Mouse (Mus musculus) limb, embryonic 11.5 days (tissue): ENCODE results near the gene 1520401A03Rik. TPM values are rescaled to one million over a fixed set of nuclear protein-coding genes. Genes with fewer than 3 reads are reported as not detected.

Source experiments
- ATAC-seq: fragments of 200-750 bp; cut with Nextera tagmentation; 2 replicates; pipeline ENCODE4 v1.8.0; 2017; ENCODE audit warnings: low read depth; ENCODE audit not compliant: insufficient number of reproducible peaks, low FRiP score, low TSS enrichment
- DNase-seq: peaks from one replicate; pipeline ENCODE4 v3.0.0-alpha.2; 2015; ENCODE audit warnings: low spot score
- H3K27ac ChIP-seq: fragments of 300-500 bp; sonication (generic); replicated peaks from 2 replicates; pipeline ENCODE4 v1.5.1; 2014; ENCODE audit warnings: low read depth, mild to moderate bottlenecking, low read length
- H3K27me3 ChIP-seq: fragments of 300-500 bp; sonication (generic); 2 replicates; pipeline ENCODE4 v1.6.1; 2014; ENCODE audit warnings: mild to moderate bottlenecking, low read length, mixed read lengths; ENCODE audit not compliant: control insufficient read depth, insufficient read depth
- H3K36me3 ChIP-seq: fragments of 300-500 bp; sonication (generic); 2 replicates; pipeline ENCODE4 v1.6.1; 2014; ENCODE audit warnings: mild to moderate bottlenecking, low read length, moderate library complexity, mixed read lengths; ENCODE audit not compliant: control insufficient read depth, insufficient read depth
- H3K4me1 ChIP-seq: fragments of 300-500 bp; sonication (generic); 2 replicates; pipeline ENCODE4 v1.6.1; 2014; ENCODE audit warnings: low read length, mixed read lengths; ENCODE audit not compliant: control insufficient read depth, insufficient read depth
- H3K4me2 ChIP-seq: fragments of 300-500 bp; sonication (generic); 2 replicates; pipeline ENCODE4 v1.6.1; 2014; ENCODE audit warnings: low read depth, mild to moderate bottlenecking, moderate library complexity; ENCODE audit not compliant: severe bottlenecking
- H3K4me3 ChIP-seq: fragments of 300-500 bp; sonication (generic); 2 replicates; pipeline ENCODE4 v1.5.1; 2014; ENCODE audit warnings: low read depth, low read length
- H3K9ac ChIP-seq: fragments of 300-500 bp; sonication (generic); 2 replicates; pipeline ENCODE4 v1.6.1; 2014; ENCODE audit warnings: mild to moderate bottlenecking, low read length
- H3K9me3 ChIP-seq: fragments of 300-500 bp; sonication (generic); 2 replicates; pipeline ENCODE4 v1.6.1; 2016; ENCODE audit warnings: low read length; ENCODE audit not compliant: control insufficient read depth
- WGBS: fragments of 180-500 bp; shearing (Covaris S2); extraction: QIAGEN DNeasy Blood & Tissue Kit; methylation state at CpG from one replicate; pipeline ENCODE4 v1.1.7; 2014; 5-methylcytosine and 5-hydroxymethylcytosine counted together
- polyA plus RNA-seq: library from polyadenylated mRNA; unstranded; fragments of >200 nt; fragmentation: Nextera tagmentation; extraction: Ambion mirVana; gene quantifications from 2 replicates; pipeline ENCODE4 v1.2.1, GENCODE M21; 2014

Gene 1520401A03Rik
- polyA plus RNA-seq, 1 experiment from 2014 or later: 0.13 TPM

DNA sequence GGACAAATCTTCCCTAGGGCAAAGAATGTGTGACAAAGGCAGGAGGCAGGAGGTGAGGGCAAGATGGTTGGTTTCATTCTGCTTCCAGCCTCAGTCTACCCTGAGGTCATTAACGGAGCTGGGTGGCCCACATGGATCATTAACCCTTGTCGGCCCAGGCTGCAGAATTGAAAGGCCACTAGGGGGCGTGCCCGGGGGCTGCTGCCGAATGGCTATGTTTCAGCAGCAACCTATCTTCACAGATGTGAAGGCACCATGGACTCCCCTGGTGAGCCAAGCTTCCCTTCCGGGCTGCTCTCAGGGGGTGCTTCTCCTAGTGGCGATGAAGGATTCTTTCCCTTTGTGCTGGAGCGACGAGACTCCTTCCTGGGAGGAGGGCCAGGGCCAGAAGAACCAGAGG, 61.1 kb downstream of the 1520401A03Rik start:
- DNase-seq: peak; percentile 47
- no peak overlapping the region for H3K9ac ChIP-seq
- whole genome bisulfite sequencing: 4% methylated on average over 9 of the region's 9 CpGs

GRCm38 (mm10) chr17:23660876-23661200, 61.7 kb downstream of the 1520401A03Rik start:
- H3K9ac ChIP-seq: no peak overlapping the region
- no peaks in the 10 kb centered on the region for H3K36me3 ChIP-seq
- H3K9me3 ChIP-seq: no peaks in the 10 kb centered on the region
- H3K27ac ChIP-seq: no peak overlapping the region
- H3K4me3 ChIP-seq: no peak overlapping the region
- H3K4me2 ChIP-seq: no peak overlapping the region
- DNase-seq: no peak
- no peaks in the 10 kb centered on the region for H3K4me1 ChIP-seq
- no peak for ATAC-seq
- peaks cover 22% of the 10 kb centered on the region for H3K27me3 ChIP-seq
- WGBS: 4% methylated on average over 14 of the region's 14 CpGs

More for the DNA sequence above, 61.1 kb downstream of the 1520401A03Rik start:
- H3K36me3 ChIP-seq: peaks cover under 1% of the 10 kb centered on the region; the same call in 1 of the 2 replicates
- no peak overlapping the region for H3K27ac ChIP-seq
- H3K4me2 ChIP-seq: no peak overlapping the region
- H3K4me1 ChIP-seq: no peaks in the 10 kb centered on the region
- ATAC-seq: no peak
- H3K4me3 ChIP-seq: no peak overlapping the region
- no peaks in the 10 kb centered on the region for H3K9me3 ChIP-seq
- H3K27me3 ChIP-seq: peaks cover 22% of the 10 kb centered on the region

- H3K36me3 ChIP-seq: no peaks in the 10 kb centered on the region
- no peak within 1 kb of the TSS for H3K9ac ChIP-seq
- DNase-seq (peak; percentile 67), ATAC-seq (no peak)
- H3K27me3 ChIP-seq: peaks cover 22% of the 10 kb centered on the region
- no peak within 1 kb of the TSS for H3K27ac ChIP-seq
- no peak within 1 kb of the TSS for H3K4me3 ChIP-seq
- H3K4me2 ChIP-seq: no peak within 1 kb of the TSS
- 6% methylated on average over 27 of the region's 27 CpGs for WGBS
- no peaks in the 10 kb centered on the region for H3K4me1 ChIP-seq
- no peaks in the 10 kb centered on the region for H3K9me3 ChIP-seq
Observed at GRCm38 (mm10) chr17:23660117-23660875, 62.3 kb downstream of the 1520401A03Rik start, which contains the start of gene Bicdl2. Gene Bicdl2, plus strand, starts transcription at chr17:23660506.

- no peaks in the 10 kb centered on the region for H3K36me3 ChIP-seq
- H3K9ac ChIP-seq: no peak overlapping the region
- DNase-seq (no peak), ATAC-seq (no peak)
- peaks cover 22% of the 10 kb centered on the region for H3K27me3 ChIP-seq
- H3K27ac ChIP-seq: no peak overlapping the region
- H3K4me3 ChIP-seq: no peak overlapping the region
- no peaks in the 10 kb centered on the region for H3K4me1 ChIP-seq
- H3K4me2 ChIP-seq: no peak overlapping the region
- WGBS: 79% methylated on average over 3 of the region's 3 CpGs
- no peaks in the 10 kb centered on the region for H3K9me3 ChIP-seq
Observed at GRCm38 (mm10) chr17:23658450-23658849, 64.1 kb downstream of the 1520401A03Rik start.

Other genes with a start within 250 kb of the 1520401A03Rik start
- gene Vmn2r117, start 243.1 kb downstream of the 1520401A03Rik start, polyA plus RNA-seq: not detected in 2 replicates
- gene Zfp213, start 158.5 kb downstream of the 1520401A03Rik start, polyA plus RNA-seq: 24.4 and 25.6 TPM in 2 replicates
- 20.5 and 22.7 TPM in 2 replicates for gene Zfp13, start 123.3 kb downstream of the 1520401A03Rik start, polyA plus RNA-seq
- 0.24 and 0.80 TPM in 2 replicates for gene Zscan10, start 121.9 kb downstream of the 1520401A03Rik start, polyA plus RNA-seq
- gene Mmp25, start 77.5 kb downstream of the 1520401A03Rik start, polyA plus RNA-seq: 0.45 and 0.63 TPM in 2 replicates
- 0.91 and 1.3 TPM in 2 replicates for gene Bicdl2, start 62.3 kb downstream of the 1520401A03Rik start, polyA plus RNA-seq
- 45.5 and 53.0 TPM in 2 replicates for gene Hcfc1r1, start 49.2 kb downstream of the 1520401A03Rik start, polyA plus RNA-seq
- gene Thoc6, start 48.9 kb downstream of the 1520401A03Rik start, polyA plus RNA-seq: 54.8 and 58.1 TPM in 2 replicates
- gene Tnfrsf12a, start 45.3 kb downstream of the 1520401A03Rik start, polyA plus RNA-seq: 4.3 and 5.0 TPM in 2 replicates
- gene Cldn6, start 43.5 kb downstream of the 1520401A03Rik start, polyA plus RNA-seq: 21.3 and 23.3 TPM in 2 replicates
- gene Cldn9, start 38.8 kb downstream of the 1520401A03Rik start, polyA plus RNA-seq: 7.4 and 7.6 TPM in 2 replicates
- gene Pkmyt1, start 3.6 kb upstream of the 1520401A03Rik start, polyA plus RNA-seq: 47.8 and 51.6 TPM in 2 replicates
- gene Paqr4, start 18.1 kb upstream of the 1520401A03Rik start, polyA plus RNA-seq: 7.4 and 7.7 TPM in 2 replicates
- 14.8 and 16.2 TPM in 2 replicates for gene Kremen2, start 23.1 kb upstream of the 1520401A03Rik start, polyA plus RNA-seq
- 125 and 129 TPM in 2 replicates for gene Flywch1, start 48.8 kb upstream of the 1520401A03Rik start, polyA plus RNA-seq
- gene Flywch2, start 63.3 kb upstream of the 1520401A03Rik start, polyA plus RNA-seq: 51.4 and 55.7 TPM in 2 replicates
- gene Srrm2, start 67.7 kb upstream of the 1520401A03Rik start, polyA plus RNA-seq: 508 and 532 TPM in 2 replicates
- gene Elob, start 106.4 kb upstream of the 1520401A03Rik start, polyA plus RNA-seq: 1,135 and 1,167 TPM in 2 replicates
- gene Prss33, start 113.3 kb upstream of the 1520401A03Rik start, polyA plus RNA-seq: not detected in 2 replicates
- gene Prss32, start 121.1 kb upstream of the 1520401A03Rik start, polyA plus RNA-seq: not detected in 2 replicates
- 2.5 and 2.6 TPM in 2 replicates for gene Prss41, start 121.4 kb upstream of the 1520401A03Rik start, polyA plus RNA-seq
- gene Prss21, start 145.3 kb upstream of the 1520401A03Rik start, polyA plus RNA-seq: not detected in 2 replicates
- gene Dcpp1, start 158.1 kb upstream of the 1520401A03Rik start, polyA plus RNA-seq: not detected in 2 replicates
- not detected in 2 replicates for gene Dcpp2, start 158.1 kb upstream of the 1520401A03Rik start, polyA plus RNA-seq
- gene Dcpp3, start 194.7 kb upstream of the 1520401A03Rik start, polyA plus RNA-seq: not detected in 2 replicates
- not detected in 2 replicates for gene Sbp, start 218.9 kb upstream of the 1520401A03Rik start, polyA plus RNA-seq
- not detected in 2 replicates for gene Sbpl, start 232.5 kb upstream of the 1520401A03Rik start, polyA plus RNA-seq